Mouse (Mus musculus): ENCODE results near the gene Rtn4rl1. TPM values are rescaled to one million over a fixed set of nuclear protein-coding genes. Genes with fewer than 3 reads are reported as not detected.
A peak's percentile ranks its signal among the peaks of the same experiment; 100 is the strongest.

The Rtn4rl1 gene
- polyA plus RNA-seq, 1 experiment from 2014 or later, result 2.3 TPM

- Histone ChIP-seq H3K27me3 (ENCODE audit: low read depth, poor library complexity, severe bottlenecking) (peaks cover 7% of the 10 kb centered on the region), H3K36me3 (peaks cover 71% of the 10 kb centered on the region), H3K4me3 (no peak overlapping the region), H3K9me3 (replicated peaks) (no peaks in the 10 kb centered on the region), H3K4me1 (peaks cover 14% of the 10 kb centered on the region), H3K27ac (replicated peaks) (no peak overlapping the region)
- no peak for DNase-seq (ENCODE audit: low spot score)
- WGBS, result 37% methylated on average over 2 of the region's 2 CpGs
These were observed 35.7 kb upstream of the Rtn4rl1 start for GRCm38 (mm10) chr11:75157901-75158300.

GRCm38 (mm10) chr11:75158432-75158831 lies 35.2 kb upstream of the Rtn4rl1 start:
- 93% methylated on average over 14 of the region's 14 CpGs for WGBS

GRCm38 (mm10) chr11:75159564-75159963 lies 34.0 kb upstream of the Rtn4rl1 start:
- H3K36me3 ChIP-seq, result peaks cover 75% of the 10 kb centered on the region
- no peak for DNase-seq (ENCODE audit: low spot score)
- peaks cover 24% of the 10 kb centered on the region for H3K27me3 ChIP-seq (ENCODE audit: low read depth, poor library complexity, severe bottlenecking)
- peaks cover 14% of the 10 kb centered on the region for H3K4me1 ChIP-seq
- H3K4me3 ChIP-seq, result no peak overlapping the region
- H3K9me3 ChIP-seq (replicated peaks), result no peaks in the 10 kb centered on the region
- no peak overlapping the region for H3K27ac ChIP-seq (replicated peaks)
- WGBS, result 51% methylated on average over 2 of the region's 2 CpGs

More at GRCm38 (mm10) chr11:75158432-75158831, 35.2 kb upstream of the Rtn4rl1 start:
- DNase-seq (ENCODE audit: low spot score), result no peak
- Histone ChIP-seq H3K27ac (replicated peaks) (no peak overlapping the region), H3K9me3 (replicated peaks) (no peaks in the 10 kb centered on the region), H3K27me3 (ENCODE audit: low read depth, poor library complexity, severe bottlenecking) (peaks cover 12% of the 10 kb centered on the region), H3K4me3 (no peak overlapping the region), H3K36me3 (peaks cover 72% of the 10 kb centered on the region), H3K4me1 (peaks cover 14% of the 10 kb centered on the region)

DNA sequence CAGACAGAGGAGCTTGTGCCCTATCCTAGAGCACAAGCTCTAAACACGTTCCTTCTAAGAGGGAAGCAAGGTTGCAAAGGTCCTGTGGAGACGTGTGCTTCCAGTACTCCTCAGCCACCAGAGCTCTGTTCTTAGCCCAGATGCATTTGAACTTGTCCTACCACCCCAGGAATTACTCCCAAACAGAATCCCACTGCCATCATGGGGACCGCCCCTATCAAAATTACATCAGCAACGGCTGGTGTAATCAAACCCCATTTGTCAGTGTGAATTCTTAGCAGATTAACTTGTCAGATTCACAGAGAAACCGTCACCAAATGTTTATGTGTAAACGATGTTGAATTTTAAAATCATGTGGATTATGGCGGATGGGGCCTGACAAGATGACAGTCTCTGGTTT lies 32.6 kb upstream of the Rtn4rl1 start:
- Histone ChIP-seq H3K4me1 (peaks cover 23% of the 10 kb centered on the region), H3K27ac (replicated peaks) (no peak overlapping the region), H3K9me3 (replicated peaks) (no peaks in the 10 kb centered on the region), H3K27me3 (ENCODE audit: low read depth, poor library complexity, severe bottlenecking) (peaks cover 38% of the 10 kb centered on the region), H3K36me3 (peaks cover 72% of the 10 kb centered on the region), H3K4me3 (no peak overlapping the region)
- DNase-seq (ENCODE audit: low spot score), result no peak
- 84% methylated on average over 7 of the region's 7 CpGs for WGBS

DNA sequence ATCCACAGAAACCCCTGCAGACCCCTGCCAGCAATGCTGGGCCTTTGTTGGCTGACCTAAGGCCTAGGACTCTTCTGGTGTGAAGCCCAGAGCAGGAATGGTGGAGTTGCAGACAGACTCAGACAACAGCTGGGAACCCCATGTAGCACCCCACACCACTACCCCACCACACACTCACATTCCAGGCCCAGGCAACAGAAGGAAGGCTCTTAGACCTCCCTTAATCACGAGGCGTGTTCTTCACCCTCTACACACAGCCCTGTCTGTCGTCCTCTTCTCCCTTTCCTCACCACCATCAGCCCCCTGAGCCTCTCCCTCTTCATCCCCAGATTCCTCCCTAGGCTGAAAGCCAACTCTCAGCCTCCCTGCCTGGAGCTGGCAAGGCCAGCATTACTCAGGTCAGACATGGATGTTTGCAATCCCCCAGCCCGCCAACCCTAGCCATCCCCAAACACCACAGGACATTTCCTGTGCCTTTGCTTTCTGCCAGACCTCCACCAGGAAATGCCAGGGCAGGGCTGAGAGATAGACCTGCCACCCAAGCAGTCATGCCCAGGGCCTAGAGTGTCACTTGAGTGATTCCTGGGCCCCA lies 32.1 kb upstream of the Rtn4rl1 start:
- DNase-seq (ENCODE audit: low spot score), result no peak
- H3K27me3 ChIP-seq (ENCODE audit: low read depth, poor library complexity, severe bottlenecking), result peaks cover 43% of the 10 kb centered on the region
- no peaks in the 10 kb centered on the region for H3K9me3 ChIP-seq (replicated peaks)
- peaks cover 67% of the 10 kb centered on the region for H3K36me3 ChIP-seq
- 76% methylated on average over 4 of the region's 4 CpGs for WGBS
- H3K27ac ChIP-seq (replicated peaks), result no peak overlapping the region
- no peak overlapping the region for H3K4me3 ChIP-seq
- peaks cover 29% of the 10 kb centered on the region for H3K4me1 ChIP-seq

GRCm38 (mm10) chr11:75162591-75163080 lies 30.9 kb upstream of the Rtn4rl1 start:
- 91% methylated on average over 12 of the region's 12 CpGs for WGBS
- H3K36me3 ChIP-seq, result peaks cover 57% of the 10 kb centered on the region
- no peaks in the 10 kb centered on the region for H3K9me3 ChIP-seq (replicated peaks)
- no peak for DNase-seq (ENCODE audit: low spot score)
- H3K4me1 ChIP-seq, result peaks cover 33% of the 10 kb centered on the region
- peaks cover 55% of the 10 kb centered on the region for H3K27me3 ChIP-seq (ENCODE audit: low read depth, poor library complexity, severe bottlenecking)
- no peak overlapping the region for H3K4me3 ChIP-seq
- no peak overlapping the region for H3K27ac ChIP-seq (replicated peaks)

GRCm38 (mm10) chr11:75163379-75163778 lies 30.2 kb upstream of the Rtn4rl1 start:
- Histone ChIP-seq H3K27me3 (ENCODE audit: low read depth, poor library complexity, severe bottlenecking) (peaks cover 62% of the 10 kb centered on the region), H3K9me3 (replicated peaks) (no peaks in the 10 kb centered on the region), H3K4me3 (no peak overlapping the region), H3K4me1 (peaks cover 35% of the 10 kb centered on the region), H3K27ac (replicated peaks) (no peak overlapping the region), H3K36me3 (peaks cover 49% of the 10 kb centered on the region)
- 93% methylated on average over 6 of the region's 6 CpGs for WGBS
- DNase-seq (ENCODE audit: low spot score), result no peak

DNA sequence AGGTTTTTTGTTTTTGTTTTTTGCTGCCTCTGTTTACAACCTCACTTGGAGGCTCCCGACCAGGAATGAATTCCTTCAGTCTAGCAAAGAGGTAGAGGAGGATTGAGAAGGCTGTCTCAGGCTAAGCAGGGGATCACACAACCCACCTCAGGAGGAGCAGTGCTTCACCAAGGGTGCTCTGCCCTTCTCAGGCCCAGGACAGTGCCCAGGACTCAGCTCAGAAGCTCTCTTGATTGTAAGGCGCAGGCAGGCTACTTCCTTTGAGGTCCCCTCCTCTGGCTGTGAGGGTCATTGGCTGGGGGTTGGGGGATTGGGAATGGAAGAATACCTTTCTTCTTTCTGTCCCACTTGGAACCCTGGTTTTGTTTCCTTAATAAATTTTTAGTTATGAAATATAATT lies 29.5 kb upstream of the Rtn4rl1 start:
- H3K4me1 ChIP-seq, result peaks cover 40% of the 10 kb centered on the region

DNA sequence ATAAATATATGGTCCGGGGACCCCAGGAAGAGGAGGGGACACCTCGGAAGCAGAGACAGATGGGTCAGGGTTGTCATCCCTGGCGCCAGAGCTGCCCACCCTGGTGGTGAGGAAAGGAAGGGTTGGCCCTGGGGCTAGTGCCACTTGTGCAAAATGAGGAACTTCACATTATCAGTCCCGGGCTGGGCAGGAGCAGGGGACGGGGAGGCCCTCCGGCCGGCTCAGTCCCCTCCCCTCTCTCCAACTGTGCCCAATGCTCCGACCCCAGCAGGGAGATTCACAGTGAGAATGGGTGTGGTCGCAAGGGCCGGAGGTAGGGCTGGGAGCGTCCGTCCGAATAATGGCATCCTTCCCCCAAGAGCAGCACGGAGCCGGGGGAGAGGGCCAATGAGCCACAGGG lies 28.8 kb upstream of the Rtn4rl1 start:
- Histone ChIP-seq H3K9me3 (replicated peaks) (no peaks in the 10 kb centered on the region), H3K27ac (replicated peaks) (no peak overlapping the region), H3K36me3 (peaks cover 36% of the 10 kb centered on the region), H3K4me1 (peaks cover 47% of the 10 kb centered on the region), H3K27me3 (ENCODE audit: low read depth, poor library complexity, severe bottlenecking) (peaks cover 76% of the 10 kb centered on the region), H3K4me3 (no peak overlapping the region)
- no peak for DNase-seq (ENCODE audit: low spot score)
- 13% methylated on average over 15 of the region's 15 CpGs for WGBS

More for the DNA sequence above, 29.5 kb upstream of the Rtn4rl1 start:
- no peak overlapping the region for H3K27ac ChIP-seq (replicated peaks)
- H3K27me3 ChIP-seq (ENCODE audit: low read depth, poor library complexity, severe bottlenecking), result peaks cover 69% of the 10 kb centered on the region
- DNase-seq (ENCODE audit: low spot score), result no peak
- 71% methylated on average over 2 of the region's 2 CpGs for WGBS
- no peak overlapping the region for H3K4me3 ChIP-seq
- H3K36me3 ChIP-seq, result peaks cover 43% of the 10 kb centered on the region
- no peaks in the 10 kb centered on the region for H3K9me3 ChIP-seq (replicated peaks)

DNA sequence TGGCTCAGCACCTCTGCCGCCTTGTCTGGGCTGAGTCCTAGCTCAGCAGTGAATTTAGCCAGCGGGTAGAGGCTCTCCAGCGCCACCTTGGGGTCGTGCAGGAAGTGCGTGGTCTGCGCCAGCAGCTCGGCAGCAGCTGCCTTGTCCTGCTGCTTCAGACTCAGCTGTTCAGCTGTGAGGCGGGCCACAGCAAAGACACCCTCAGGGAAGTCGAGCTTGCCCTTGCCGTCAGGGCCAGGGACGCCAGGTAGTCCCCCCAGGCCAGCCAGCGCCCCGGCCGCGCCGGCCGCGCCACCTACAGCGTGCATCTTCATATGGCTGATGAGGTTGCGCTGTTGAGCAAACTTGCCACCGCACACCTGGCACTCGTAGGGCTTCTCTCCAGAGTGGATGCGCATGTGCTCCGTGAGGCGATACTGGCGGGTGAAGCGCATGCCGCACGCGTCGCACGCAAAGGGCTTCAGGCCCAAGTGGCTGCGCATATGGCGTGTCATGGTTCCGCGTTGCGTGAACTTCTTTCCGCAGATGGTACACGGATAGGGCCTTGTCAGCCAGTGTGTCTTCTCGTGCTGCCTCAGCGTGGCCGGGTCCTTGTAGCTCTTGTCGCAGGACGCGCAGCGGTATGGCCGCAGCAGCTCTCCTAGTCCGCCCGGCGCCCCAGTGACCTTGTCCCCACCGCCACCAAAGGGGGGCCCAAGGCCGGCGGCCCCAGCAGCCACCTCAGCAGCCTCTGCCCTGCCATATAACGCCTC lies 28.0 kb upstream of the Rtn4rl1 start:
- peak; percentile 63 for DNase-seq (ENCODE audit: low spot score)
- Histone ChIP-seq H3K36me3 (peaks cover 27% of the 10 kb centered on the region), H3K4me1 (peaks cover 56% of the 10 kb centered on the region), H3K4me3 (peak overlapping the region; percentile 58), H3K9me3 (replicated peaks) (no peaks in the 10 kb centered on the region), H3K27me3 (ENCODE audit: low read depth, poor library complexity, severe bottlenecking) (peaks cover 84% of the 10 kb centered on the region), H3K27ac (replicated peaks) (no peak overlapping the region)
- 3% methylated on average over 54 of the region's 54 CpGs for WGBS

DNA sequence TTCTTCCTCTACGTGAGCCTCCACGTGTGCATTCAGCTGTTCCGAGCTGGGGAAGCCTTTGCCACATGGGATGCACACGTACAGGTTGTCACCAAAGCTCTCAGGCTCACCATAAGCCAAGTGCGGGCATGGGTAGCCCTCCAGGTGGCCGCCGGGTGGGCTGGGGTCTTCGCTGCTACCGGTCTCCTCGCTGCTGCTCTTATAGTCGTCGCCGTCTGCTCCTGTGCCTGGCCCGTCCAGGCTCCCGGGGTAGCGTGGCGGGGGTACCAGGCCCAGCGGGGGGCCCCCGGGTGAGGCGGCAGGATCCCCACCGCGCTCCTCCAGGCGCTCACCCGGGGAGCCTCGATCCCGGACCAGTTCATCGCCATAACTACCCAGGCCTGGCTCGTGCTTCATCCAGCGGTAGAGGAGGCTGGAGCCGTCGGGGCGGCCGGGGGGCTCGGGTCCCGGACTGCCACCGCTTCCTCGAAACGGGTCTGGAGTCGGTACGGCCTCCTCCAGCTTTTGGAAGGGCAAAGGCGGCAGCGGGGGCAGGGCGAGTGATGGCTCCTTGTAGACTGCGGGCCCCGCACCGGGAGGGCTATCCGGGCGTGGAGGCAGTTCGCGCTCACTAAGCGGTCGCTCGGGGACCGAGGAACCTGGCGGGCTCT lies 27.3 kb upstream of the Rtn4rl1 start:
- Histone ChIP-seq H3K9me3 (replicated peaks) (no peaks in the 10 kb centered on the region), H3K36me3 (peaks cover 20% of the 10 kb centered on the region), H3K27ac (replicated peaks) (no peak overlapping the region; the same call in 1 of the 2 replicates), H3K4me3 (peak overlapping the region; percentile 58), H3K4me1 (peaks cover 63% of the 10 kb centered on the region), H3K27me3 (ENCODE audit: low read depth, poor library complexity, severe bottlenecking) (peaks cover 91% of the 10 kb centered on the region)
- WGBS, result 2% methylated on average over 55 of the region's 55 CpGs
- DNase-seq (ENCODE audit: low spot score), result peak; percentile 35

- no peaks in the 10 kb centered on the region for H3K9me3 ChIP-seq (replicated peaks)
- no peak overlapping the region for H3K27ac ChIP-seq (replicated peaks)
- peaks cover 69% of the 10 kb centered on the region for H3K4me1 ChIP-seq
- WGBS, result 2% methylated on average over 68 of the region's 68 CpGs
- peak; percentile 60 for DNase-seq (ENCODE audit: low spot score)
- H3K27me3 ChIP-seq (ENCODE audit: low read depth, poor library complexity, severe bottlenecking), result peaks cover 99% of the 10 kb centered on the region
- peaks cover 14% of the 10 kb centered on the region for H3K36me3 ChIP-seq
- peak overlapping the region; percentile 58 for H3K4me3 ChIP-seq
These were observed 26.5 kb upstream of the Rtn4rl1 start for GRCm38 (mm10) chr11:75166861-75167642.
